Mouse (Mus musculus): ENCODE results near the gene Psma6.

- no peak for TF ChIP-seq CTCF (IDR thresholded peaks at IDR 0.05; ENCODE audit: control insufficient read depth, insufficient read depth, low read length)
- TF ChIP-seq POLR2A (IDR thresholded peaks at IDR 0.05; ENCODE audit: borderline replicate concordance, control insufficient read depth, low read depth, low read length): no peak
Measured at GRCm38 (mm10) chr12:55446366-55446745, 62.3 kb downstream of the Psma6 start.
